Mouse (Mus musculus): ENCODE data around the gene Stk17b. TPM values are rescaled to one million over a fixed set of nuclear protein-coding genes. Genes with fewer than 3 reads are reported as not detected.
A peak's percentile ranks its signal among the peaks of the same experiment; 100 is the strongest.
"Not testable (repeated sequence)": the region's sequence is repeated elsewhere in the genome, so short reads cannot be mapped to it uniquely, and the experiment has no call there.

Gene Stk17b
- polyA plus RNA-seq, 1 experiment from 2014 or later: 14.0 TPM

DNA sequence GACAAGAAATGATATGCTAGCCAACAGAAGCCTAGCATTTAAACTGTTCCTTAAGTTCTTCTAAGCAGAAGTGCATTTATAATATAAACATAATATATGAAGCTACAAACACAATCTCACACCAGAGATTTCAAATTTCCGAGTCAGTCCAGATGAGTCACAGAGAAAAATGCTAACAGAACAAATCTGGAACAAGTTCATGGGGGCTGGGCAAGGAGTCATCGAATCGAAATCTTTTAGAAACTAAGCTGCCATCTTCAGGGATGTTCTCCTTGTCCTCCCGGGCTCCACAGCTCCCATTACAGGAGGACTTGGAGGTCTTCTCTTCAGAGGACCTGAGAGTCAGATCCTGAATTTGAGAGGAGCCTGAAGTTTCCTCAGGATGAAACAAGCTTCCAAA is 27.7 kb downstream of the Stk17b start:
- TF ChIP-seq CTCF (IDR thresholded peaks at IDR 0.05; ENCODE audit: low read depth) (no peak), EP300 (IDR thresholded peaks at IDR 0.05; ENCODE audit: low read depth) (no peak)
- H3K27me3 ChIP-seq (ENCODE audit: insufficient read depth, low read length): no peaks in the 10 kb centered on the region
- H3K4me2 ChIP-seq (ENCODE audit: low read depth, low read length): no peak overlapping the region
- no peak for DNase-seq
- H3K36me3 ChIP-seq (replicated peaks; ENCODE audit: insufficient read depth, low read length): peaks cover 37% of the 10 kb centered on the region
- H3K27ac ChIP-seq (ENCODE audit: low read depth): no peak overlapping the region
- WGBS (ENCODE audit: insufficient replicate concordance): 90% methylated on average over 4 of the region's 4 CpGs
- no peaks in the 10 kb centered on the region for H3K9me3 ChIP-seq (ENCODE audit: low read length)
- H3K9ac ChIP-seq (replicated peaks): no peak overlapping the region
- H3K4me1 ChIP-seq (ENCODE audit: insufficient read depth): no peaks in the 10 kb centered on the region
- no peak overlapping the region for H3K4me3 ChIP-seq (ENCODE audit: low read depth, low read length)
- no peak for ATAC-seq

DNA sequence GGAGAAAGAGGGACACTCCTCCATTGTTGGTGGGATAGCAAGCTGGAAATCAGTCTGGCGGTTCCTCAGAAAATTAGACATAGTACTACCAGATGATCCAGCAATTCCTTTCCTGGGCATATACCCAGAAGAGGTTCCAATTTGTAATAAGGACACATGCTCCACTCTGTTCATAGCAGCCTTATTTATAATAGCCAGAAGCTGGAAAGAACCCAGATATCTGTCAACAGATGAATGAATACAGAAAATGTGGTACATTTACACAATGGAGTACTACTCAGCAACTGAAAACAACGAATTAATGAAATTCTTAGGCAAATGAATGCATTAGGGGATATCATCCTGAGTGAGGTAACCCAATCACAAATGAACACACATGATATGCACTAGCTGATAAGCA is 31.5 kb downstream of the Stk17b start:
- DNase-seq; H3K4me3 ChIP-seq (ENCODE audit: low read depth, low read length); H3K4me1 ChIP-seq (ENCODE audit: insufficient read depth); H3K27me3 ChIP-seq (ENCODE audit: insufficient read depth, low read length); H3K27ac ChIP-seq (ENCODE audit: low read depth); H3K9ac ChIP-seq (replicated peaks); H3K4me2 ChIP-seq (ENCODE audit: low read depth, low read length); H3K9me3 ChIP-seq (ENCODE audit: low read length); ATAC-seq: not testable (repeated sequence)
- H3K36me3 ChIP-seq (replicated peaks; ENCODE audit: insufficient read depth, low read length): peaks cover 18% of the 10 kb centered on the region
- WGBS (ENCODE audit: insufficient replicate concordance): 91% methylated on average over 2 of the region's 2 CpGs

DNA sequence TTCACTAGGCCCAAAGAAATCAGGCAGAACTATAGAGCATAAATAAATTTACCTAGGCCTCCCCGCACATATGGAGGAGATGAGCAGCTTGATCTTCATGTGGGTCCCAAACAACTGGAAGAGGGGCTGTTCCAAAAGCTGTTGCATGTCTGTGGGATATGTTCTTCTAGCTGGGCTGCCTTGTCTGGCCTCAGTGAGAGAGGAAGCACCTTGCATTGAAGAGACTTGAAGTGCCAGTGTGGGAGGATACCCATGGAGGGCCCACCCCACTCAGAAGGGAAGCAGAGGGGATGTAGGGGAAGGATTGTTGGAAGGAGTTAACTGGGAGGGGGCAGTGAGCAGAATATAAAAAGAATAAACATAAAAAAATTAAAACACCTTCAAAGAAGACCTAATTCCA is 33.9 kb downstream of the Stk17b start:
- TF ChIP-seq EP300 (IDR thresholded peaks at IDR 0.05; ENCODE audit: low read depth) (no peak), CTCF (IDR thresholded peaks at IDR 0.05; ENCODE audit: low read depth) (no peak)
- no peaks in the 10 kb centered on the region for H3K9me3 ChIP-seq (ENCODE audit: low read length)
- no peak overlapping the region for H3K4me3 ChIP-seq (ENCODE audit: low read depth, low read length)
- no peak overlapping the region for H3K27ac ChIP-seq (ENCODE audit: low read depth)
- no peaks in the 10 kb centered on the region for H3K4me1 ChIP-seq (ENCODE audit: insufficient read depth)
- peaks cover 3% of the 10 kb centered on the region; the same call in 1 of the 2 replicates for H3K36me3 ChIP-seq (replicated peaks; ENCODE audit: insufficient read depth, low read length)
- no peaks in the 10 kb centered on the region for H3K27me3 ChIP-seq (ENCODE audit: insufficient read depth, low read length)
- H3K4me2 ChIP-seq (ENCODE audit: low read depth, low read length): no peak overlapping the region
- no peak for DNase-seq
- 86% methylated on average over 1 of the region's 1 CpGs for WGBS (ENCODE audit: insufficient replicate concordance)
- H3K9ac ChIP-seq (replicated peaks): no peak overlapping the region
- ATAC-seq: no peak

DNA sequence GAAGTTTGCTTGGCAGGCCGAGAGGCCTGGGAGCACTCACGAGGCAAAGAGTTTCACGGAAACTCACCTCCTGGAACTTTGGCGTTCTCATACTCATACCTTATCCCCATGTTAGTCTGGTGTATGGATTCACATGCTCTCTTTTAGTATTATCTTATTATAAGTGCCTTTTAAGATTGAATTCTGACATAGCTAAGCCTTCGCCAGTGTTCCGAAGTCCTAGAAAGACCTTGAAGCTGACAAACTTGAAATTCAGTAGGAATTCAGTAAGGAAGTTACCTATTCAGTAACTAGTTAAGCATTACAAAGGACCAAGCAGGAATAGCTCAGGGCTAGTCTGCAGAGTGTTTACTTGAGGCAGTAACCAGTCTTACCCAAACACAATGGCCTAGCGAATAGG is 34.3 kb downstream of the Stk17b start:
- 85% methylated on average over 7 of the region's 7 CpGs for WGBS (ENCODE audit: insufficient replicate concordance)
- H3K4me2 ChIP-seq (ENCODE audit: low read depth, low read length); H3K9ac ChIP-seq (replicated peaks): not testable (repeated sequence)

DNA sequence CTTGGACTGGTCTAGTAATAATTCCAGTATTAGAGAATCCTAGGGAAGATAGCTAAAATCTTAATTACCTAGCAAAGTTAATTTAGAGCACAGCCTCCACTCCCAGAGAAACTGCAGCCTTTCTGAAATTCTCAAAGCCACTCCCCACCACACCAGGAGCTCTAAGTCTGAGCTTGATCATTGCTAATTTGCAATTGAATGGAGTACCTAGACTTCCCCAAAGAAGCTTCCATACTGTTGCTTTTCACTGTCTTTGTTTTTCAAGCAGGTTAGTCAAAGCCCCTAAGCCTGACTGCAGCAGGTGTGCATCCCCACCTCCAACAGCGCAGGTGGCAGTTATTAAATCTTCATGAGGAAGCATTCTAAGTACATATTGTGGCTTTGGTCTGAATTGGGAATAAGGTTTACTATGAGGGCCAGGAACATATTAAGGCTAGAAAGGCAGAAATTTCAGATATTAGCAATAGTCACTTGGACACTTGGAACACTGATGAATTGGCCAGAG is 35.1 kb downstream of the Stk17b start:
- WGBS (ENCODE audit: insufficient replicate concordance): 83% methylated on average over 1 of the region's 1 CpGs
- not testable (repeated sequence) for ATAC-seq; H3K9me3 ChIP-seq (ENCODE audit: low read length); DNase-seq; H3K27ac ChIP-seq (ENCODE audit: low read depth); H3K9ac ChIP-seq (replicated peaks); H3K4me3 ChIP-seq (ENCODE audit: low read depth, low read length); H3K36me3 ChIP-seq (replicated peaks; ENCODE audit: insufficient read depth, low read length); H3K4me1 ChIP-seq (ENCODE audit: insufficient read depth); H3K4me2 ChIP-seq (ENCODE audit: low read depth, low read length); H3K27me3 ChIP-seq (ENCODE audit: insufficient read depth, low read length)

More for the DNA sequence above, 34.3 kb downstream of the Stk17b start:
- ATAC-seq; H3K27me3 ChIP-seq (ENCODE audit: insufficient read depth, low read length); H3K4me3 ChIP-seq (ENCODE audit: low read depth, low read length); DNase-seq; H3K9me3 ChIP-seq (ENCODE audit: low read length); H3K27ac ChIP-seq (ENCODE audit: low read depth); H3K4me1 ChIP-seq (ENCODE audit: insufficient read depth); H3K36me3 ChIP-seq (replicated peaks; ENCODE audit: insufficient read depth, low read length): not testable (repeated sequence)

DNA sequence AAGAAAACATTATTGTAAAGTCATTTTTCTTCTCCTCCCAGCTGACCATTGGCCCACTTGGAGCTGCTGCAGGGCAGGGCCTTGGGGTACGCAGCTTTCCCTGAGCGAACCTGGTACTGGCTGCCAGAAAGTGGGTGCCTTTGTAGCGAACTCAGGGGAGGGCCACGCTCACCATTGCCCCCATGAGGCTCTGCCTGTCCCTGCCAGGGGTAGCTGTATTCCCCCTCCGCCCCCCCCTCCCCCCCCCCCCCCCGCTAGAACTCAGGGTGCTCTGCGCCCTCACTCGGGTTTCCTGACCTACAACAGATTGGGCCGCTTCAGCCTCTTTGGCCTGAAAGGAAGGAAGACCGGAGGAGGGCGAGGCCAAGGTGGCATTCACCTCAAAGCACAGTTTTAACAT is 36.5 kb downstream of the Stk17b start:
- Histone ChIP-seq H3K27ac (ENCODE audit: low read depth) (no peak overlapping the region), H3K4me3 (ENCODE audit: low read depth, low read length) (no peak overlapping the region), H3K4me2 (ENCODE audit: low read depth, low read length) (no peak overlapping the region), H3K36me3 (replicated peaks; ENCODE audit: insufficient read depth, low read length) (no peaks in the 10 kb centered on the region), H3K9ac (replicated peaks) (no peak overlapping the region), H3K9me3 (ENCODE audit: low read length) (no peaks in the 10 kb centered on the region), H3K4me1 (ENCODE audit: insufficient read depth) (no peaks in the 10 kb centered on the region), H3K27me3 (ENCODE audit: insufficient read depth, low read length) (no peaks in the 10 kb centered on the region)
- TF ChIP-seq CTCF (IDR thresholded peaks at IDR 0.05; ENCODE audit: low read depth): 0 out of 2 replicates have a peak, but pooled peaks have one; percentile 3
- TF ChIP-seq EP300 (IDR thresholded peaks at IDR 0.05; ENCODE audit: low read depth): no peak
- ATAC-seq: no peak
- DNase-seq: no peak
- WGBS (ENCODE audit: insufficient replicate concordance): 52% methylated on average over 9 of the region's 11 CpGs

DNA sequence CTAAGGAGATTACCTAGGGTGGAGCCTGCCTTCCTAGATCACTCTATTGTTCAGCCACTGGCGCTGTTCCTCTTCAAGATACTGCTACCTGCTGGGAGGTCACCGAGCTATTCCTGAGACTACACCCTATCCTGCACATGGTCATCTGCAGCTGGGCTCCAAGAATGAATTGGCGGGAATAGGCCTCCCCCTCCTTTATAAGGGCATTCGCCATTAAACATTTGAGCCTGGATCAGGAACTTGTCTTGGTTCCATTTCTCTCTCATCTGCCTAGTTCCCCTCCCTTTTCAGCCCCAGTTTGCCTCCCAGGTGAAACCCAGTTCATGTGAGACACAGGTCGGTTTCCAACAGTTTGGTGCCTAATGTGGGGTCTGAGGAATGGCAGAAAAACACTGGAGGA is 39.0 kb downstream of the Stk17b start:
- Histone ChIP-seq H3K36me3 (replicated peaks; ENCODE audit: insufficient read depth, low read length) (no peaks in the 10 kb centered on the region), H3K4me3 (ENCODE audit: low read depth, low read length) (no peak overlapping the region), H3K4me1 (ENCODE audit: insufficient read depth) (no peaks in the 10 kb centered on the region), H3K27ac (ENCODE audit: low read depth) (no peak overlapping the region), H3K27me3 (ENCODE audit: insufficient read depth, low read length) (no peaks in the 10 kb centered on the region), H3K9ac (replicated peaks) (no peak overlapping the region), H3K9me3 (ENCODE audit: low read length) (no peaks in the 10 kb centered on the region), H3K4me2 (ENCODE audit: low read depth, low read length) (no peak overlapping the region)
- WGBS (ENCODE audit: insufficient replicate concordance): 78% methylated on average over 5 of the region's 5 CpGs
- TF ChIP-seq CTCF (IDR thresholded peaks at IDR 0.05; ENCODE audit: low read depth) (no peak), EP300 (IDR thresholded peaks at IDR 0.05; ENCODE audit: low read depth) (no peak)
- DNase-seq: no peak
- no peak for ATAC-seq
